In the genomic region with DNA sequence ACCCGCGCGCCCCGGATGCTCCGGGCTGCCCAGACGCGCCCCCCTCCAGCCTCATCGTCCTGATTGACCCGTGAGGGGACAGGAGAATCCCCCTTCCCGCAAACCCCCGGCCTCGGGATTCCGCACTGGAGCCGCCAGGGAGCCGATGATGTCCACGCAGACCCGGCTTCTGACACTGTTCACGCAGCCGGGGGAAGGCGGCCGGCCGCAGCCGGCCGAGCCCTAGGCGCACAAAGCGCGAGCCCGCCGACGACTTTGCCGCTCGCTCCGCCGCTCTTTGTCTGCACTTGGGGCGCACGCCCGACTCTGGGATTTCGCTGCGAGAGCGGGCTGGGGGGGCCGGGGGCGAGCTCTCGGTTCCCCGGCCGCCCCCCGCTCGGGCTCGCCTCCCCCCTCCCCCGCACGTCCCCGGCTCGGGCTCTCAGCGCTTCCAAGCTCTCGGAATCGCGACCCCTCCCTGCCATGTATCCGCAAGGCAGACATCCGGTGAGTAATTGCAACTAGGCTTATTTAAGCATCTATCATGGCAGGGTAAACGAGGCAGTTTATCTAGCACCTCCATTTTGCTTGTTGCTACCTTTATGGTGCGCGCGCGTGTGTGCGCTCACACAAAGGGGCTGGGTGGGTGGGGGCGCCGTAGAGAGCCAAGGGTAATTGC, we compare ENCODE assay signal across 8 mouse cellular contexts. TPM values are rescaled to one million over a fixed set of nuclear protein-coding genes. Genes with fewer than 3 reads are reported as not detected.
A peak's percentile ranks its signal among the peaks of the same experiment; 100 is the strongest.
DNase-seq lines count a peak whose midpoint lies in the region; ATAC-seq and TF ChIP-seq lines count a peak whose summit lies in the region.

No protein-coding gene starts in this region.

- WGBS in heart, embryonic 10.5 days = under 1% methylated on average over 66 of the region's 66 CpGs
- under 1% methylated on average over 49 of the region's 66 CpGs for WGBS in midbrain, embryonic 12.5 days

- ATAC-seq in midbrain, embryonic 12.5 days (ENCODE audit: low FRiP score, low read depth) = no peak
- ATAC-seq in activated CD4-positive, CD25-positive, alpha-beta regulatory T cell, adult 4 months = no peak

- peaks cover 2% of the 10 kb centered on the region for H3K4me1 ChIP-seq in ES-Bruce4 (ENCODE audit: control insufficient read depth, insufficient read depth, low read length)
- H3K4me1 ChIP-seq in heart, embryonic 10.5 days = peaks cover 73% of the 10 kb centered on the region
- peaks cover 67% of the 10 kb centered on the region for H3K4me1 ChIP-seq in midbrain, embryonic 12.5 days

- H3K9ac ChIP-seq in ES-Bruce4 (ENCODE audit: low read depth, poor library complexity, severe bottlenecking) = peak overlapping the region; percentile 98
- H3K9ac ChIP-seq in midbrain, embryonic 12.5 days (replicated peaks) = peak overlapping the region; percentile 100

- no peak overlapping the region for H3K27ac ChIP-seq in ES-Bruce4 (ENCODE audit: insufficient read depth, low read length)
- H3K27ac ChIP-seq in heart, embryonic 10.5 days = peak overlapping the region; percentile 95
- peak overlapping the region; percentile 95 for H3K27ac ChIP-seq in midbrain, embryonic 12.5 days (replicated peaks)

- H3K9me3 ChIP-seq in ES-Bruce4 (replicated peaks; ENCODE audit: control insufficient read depth, insufficient read depth, low read length, poor library complexity, severe bottlenecking) = no peaks in the 10 kb centered on the region
- H3K9me3 ChIP-seq in heart, embryonic 10.5 days = no peaks in the 10 kb centered on the region
- no peaks in the 10 kb centered on the region for H3K9me3 ChIP-seq in midbrain, embryonic 12.5 days

- H3K27me3 ChIP-seq in C2C12 (ENCODE audit: control insufficient read depth, insufficient read depth, insufficient read length) = no peaks in the 10 kb centered on the region
- no peaks in the 10 kb centered on the region for H3K27me3 ChIP-seq in ES-Bruce4 (ENCODE audit: control insufficient read depth, insufficient read depth, low read length, poor library complexity, severe bottlenecking)
- peaks cover 15% of the 10 kb centered on the region for H3K27me3 ChIP-seq in heart, embryonic 10.5 days (ENCODE audit: insufficient read depth, poor library complexity, severe bottlenecking)
- peaks cover 1% of the 10 kb centered on the region; the same call in 1 of the 2 replicates for H3K27me3 ChIP-seq in midbrain, embryonic 12.5 days

- peak overlapping the region; percentile 79 for H3K4me3 ChIP-seq in C2C12 (ENCODE audit: insufficient read depth, poor library complexity, severe bottlenecking)
- peak overlapping the region; percentile 99 for H3K4me3 ChIP-seq in ES-Bruce4 (ENCODE audit: low read depth, low read length)
- peak overlapping the region; percentile 80 for H3K4me3 ChIP-seq in heart, embryonic 10.5 days
- H3K4me3 ChIP-seq in midbrain, embryonic 12.5 days = peak overlapping the region; percentile 97

- H3K79me2 ChIP-seq in C2C12 (ENCODE audit: control insufficient read depth, insufficient read depth) = peaks cover 52% of the 10 kb centered on the region

- H3K36me3 ChIP-seq in C2C12 (ENCODE audit: control insufficient read depth, insufficient read depth) (peaks cover 21% of the 10 kb centered on the region), ES-Bruce4 (ENCODE audit: control insufficient read depth, insufficient read depth, low read length, poor library complexity, severe bottlenecking) (peaks cover 21% of the 10 kb centered on the region)
- H3K36me3 ChIP-seq in heart, embryonic 10.5 days = peaks cover 9% of the 10 kb centered on the region; the same call in 1 of the 2 replicates
- 0 out of 2 replicates have a peak, but pooled peaks cover 8% of the 10 kb centered on the region for H3K36me3 ChIP-seq in midbrain, embryonic 12.5 days

- peak overlapping the region; percentile 88 for H3K4me2 ChIP-seq in midbrain, embryonic 12.5 days (replicated peaks)

- no peak for TF ChIP-seq POLR2A in ES-Bruce4 (IDR thresholded peaks at IDR 0.05; ENCODE audit: insufficient read depth, low read length)

- TF ChIP-seq EP300 in ES-Bruce4 (IDR thresholded peaks at IDR 0.05; ENCODE audit: insufficient read depth, low read depth, low read length) = no peak

- peak; percentile 72 to 77 for DNase-seq in cerebellum, postnatal 14 days
- peak; percentile 84 for DNase-seq in heart, embryonic 10.5 days (ENCODE audit: low spot score)
- peak; percentile 69 for DNase-seq in kidney, postnatal 14 days
- peak; percentile 40 to 83 for DNase-seq in spleen, postnatal 4 days (ENCODE audit: low spot score in 2 of 2)

- TF ChIP-seq CTCF in C2C12 (IDR thresholded peaks at IDR 0.05; ENCODE audit: control insufficient read depth, insufficient read depth, insufficient read length) (no peak), ES-Bruce4 (IDR thresholded peaks at IDR 0.05; ENCODE audit: low read depth, low read length) (no peak)

- H3K79me3 ChIP-seq in C2C12 (ENCODE audit: low read depth) = peaks cover 27% of the 10 kb centered on the region

- H3ac ChIP-seq in C2C12 (ENCODE audit: control insufficient read depth, insufficient read length, low read depth) = peak overlapping the region; percentile 85

TF ChIP-seq in C2C12, 6 proteins besides CTCF, POLR2A, EP300 and RAD21:
- TF ChIP-seq MAX (IDR thresholded peaks at IDR 0.05) = no peak
- TF ChIP-seq CEBPB (IDR thresholded peaks at IDR 0.05; ENCODE audit: low read depth) = no peak
- no peak for TF ChIP-seq MYOD1 (IDR thresholded peaks at IDR 0.05; ENCODE audit: control insufficient read depth, insufficient read length, low read depth)
- TF ChIP-seq USF1 (IDR thresholded peaks at IDR 0.05; ENCODE audit: low read depth) = no peak
- no peak for TF ChIP-seq FOSL1 (IDR thresholded peaks at IDR 0.05; ENCODE audit: insufficient read depth, low read length, poor library complexity, severe bottlenecking)
- TF ChIP-seq MYOG (IDR thresholded peaks at IDR 0.05; ENCODE audit: control insufficient read depth, extremely low read depth, insufficient read length) = no peak
TF ChIP-seq in C2C12: peak in this region for 0.

RNA-seq across cellular contexts. Expression of gene Tle3, which starts 0.9 kb away (rescaled TPM):
- 39.1 TPM for polyA plus RNA-seq in C2C12 (2012; fragmentation: generic; extraction: Trizol)
- polyA plus RNA-seq in ES-Bruce4 (2011; ENCODE audit: insufficient read depth, insufficient read length, low read depth, missing spikeins) = 122 and 146 TPM in 2 replicates
- 15.6 and 25.4 TPM in 2 replicates for polyA plus RNA-seq in heart, embryonic 10.5 days (2016; fragmentation: Nextera tagmentation; extraction: Ambion mirVana)
- 65.9 and 71.9 TPM in 2 replicates for polyA plus RNA-seq in midbrain, embryonic 12.5 days (2016; fragmentation: Nextera tagmentation; extraction: Ambion mirVana)
- 10 to 100 TPM; 20.4 to 21.1 TPM for polyA plus RNA-seq in activated CD4-positive, CD25-positive, alpha-beta regulatory T cell, adult 4 months (2017; shearing (Covaris generic))
